Mouse (Mus musculus) stomach, embryonic 16.5 days (tissue): Measurements from ENCODE around the gene Ifit3. TPM values are rescaled to one million over a fixed set of nuclear protein-coding genes. Genes with fewer than 3 reads are reported as not detected.
A peak's percentile ranks its signal among the peaks of the same experiment; 100 is the strongest.
"Not testable (repeated sequence)": the region's sequence is repeated elsewhere in the genome, so short reads cannot be mapped to it uniquely, and the experiment has no call there.

ENCODE experiments used
- ATAC-seq: fragments of 200-750 bp; cut with Nextera tagmentation; 2 replicates; pipeline ENCODE4 v1.8.0; 2017; ENCODE audit warnings: moderate number of reproducible peaks, moderate TSS enrichment; ENCODE audit not compliant: insufficient read depth, low FRiP score
- H3K27ac ChIP-seq: fragments of 300-500 bp; sonication (generic); 2 replicates; pipeline ENCODE4 v1.5.1; 2014; ENCODE audit warnings: low read length
- H3K27me3 ChIP-seq: fragments of 300-500 bp; sonication (generic); 2 replicates; pipeline ENCODE4 v1.6.1; 2014; ENCODE audit warnings: low read length, control low read depth, mixed read lengths; ENCODE audit not compliant: control insufficient read depth, insufficient read depth
- H3K36me3 ChIP-seq: fragments of 300-500 bp; sonication (generic); 2 replicates; pipeline ENCODE4 v1.6.1; 2014; ENCODE audit warnings: low read length; ENCODE audit not compliant: control insufficient read depth, insufficient read depth
- H3K4me1 ChIP-seq: fragments of 300-500 bp; sonication (generic); 2 replicates; pipeline ENCODE4 v1.6.1; 2014; ENCODE audit warnings: low read length, control low read depth, mixed read lengths; ENCODE audit not compliant: control insufficient read depth, insufficient read depth
- H3K4me2 ChIP-seq: fragments of 300-500 bp; sonication (generic); 2 replicates; pipeline ENCODE4 v1.6.1; 2014; ENCODE audit warnings: low read depth, low read length, mixed read lengths
- H3K4me3 ChIP-seq: fragments of 300-500 bp; sonication (generic); replicated peaks from 2 replicates; pipeline ENCODE4 v1.5.1; 2014; ENCODE audit warnings: mild to moderate bottlenecking, low read length
- H3K9ac ChIP-seq: fragments of 300-500 bp; sonication (generic); 2 replicates; pipeline ENCODE4 v1.6.1; 2014; ENCODE audit warnings: low read length
- H3K9me3 ChIP-seq: fragments of 300-500 bp; sonication (generic); replicated peaks from 2 replicates; pipeline ENCODE4 v1.6.1; 2016; ENCODE audit warnings: low read length, control low read depth; ENCODE audit not compliant: control insufficient read depth
- WGBS: fragments of 180-500 bp; shearing (Covaris S2); extraction: QIAGEN DNeasy Blood & Tissue Kit; methylation state at CpG from one replicate; pipeline ENCODE4 v1.1.7; 2014; 5-methylcytosine and 5-hydroxymethylcytosine counted together
- polyA plus RNA-seq: library from polyadenylated mRNA; unstranded; fragments of >200 nt; fragmentation: Nextera tagmentation; extraction: Ambion mirVana; gene quantifications from 2 replicates; pipeline ENCODE4 v1.2.1, GENCODE M21; 2015

Gene Ifit3
- polyA plus RNA-seq, 1 experiment from 2014 or later, result 0.53 TPM

- H3K27ac ChIP-seq, H3K4me3 ChIP-seq, H3K9me3 ChIP-seq, H3K9ac ChIP-seq, ATAC-seq, H3K4me2 ChIP-seq, H3K36me3 ChIP-seq, H3K27me3 ChIP-seq, H3K4me1 ChIP-seq: not testable (repeated sequence)
- WGBS, result 89% methylated on average over 2 of the region's 2 CpGs
These were observed 635 bp upstream of the Ifit3 start for GRCm38 (mm10) chr19:34582696-34583095.

- ATAC-seq, H3K27ac ChIP-seq, H3K4me2 ChIP-seq, H3K9ac ChIP-seq, H3K36me3 ChIP-seq, H3K27me3 ChIP-seq, H3K9me3 ChIP-seq, H3K4me3 ChIP-seq, H3K4me1 ChIP-seq: not testable (repeated sequence)
- 63% methylated on average over 5 of the region's 5 CpGs for WGBS
These were observed 2.6 kb downstream of the Ifit3 start for GRCm38 (mm10) chr19:34585740-34586458.

GRCm38 (mm10) chr19:34587898-34588692, 4.8 kb downstream of the Ifit3 start:
- not testable (repeated sequence) for H3K9me3 ChIP-seq, H3K4me1 ChIP-seq, H3K36me3 ChIP-seq, H3K9ac ChIP-seq, H3K4me2 ChIP-seq, H3K4me3 ChIP-seq, H3K27ac ChIP-seq, ATAC-seq, H3K27me3 ChIP-seq
- 67% methylated on average over 6 of the region's 12 CpGs for WGBS

- H3K27ac ChIP-seq, result no peak overlapping the region
- H3K4me3 ChIP-seq, result no peak overlapping the region
- H3K36me3 ChIP-seq, result no peaks in the 10 kb centered on the region
- no peaks in the 10 kb centered on the region for H3K27me3 ChIP-seq
- H3K4me1 ChIP-seq, result no peaks in the 10 kb centered on the region
- ATAC-seq, result no peak
- H3K9me3 ChIP-seq, result no peaks in the 10 kb centered on the region
- H3K9ac ChIP-seq, result no peak overlapping the region
- H3K4me2 ChIP-seq, result no peak overlapping the region
These were observed 5.6 kb downstream of the Ifit3 start for GRCm38 (mm10) chr19:34588959-34589358.

GRCm38 (mm10) chr19:34593456-34593855, 10.1 kb downstream of the Ifit3 start:
- WGBS, result 84% methylated on average over 2 of the region's 2 CpGs
- Histone ChIP-seq H3K27ac (no peak overlapping the region), H3K9me3 (no peaks in the 10 kb centered on the region), H3K27me3 (no peaks in the 10 kb centered on the region), H3K4me1 (no peaks in the 10 kb centered on the region), H3K36me3 (no peaks in the 10 kb centered on the region), H3K9ac (no peak overlapping the region), H3K4me2 (no peak overlapping the region), H3K4me3 (no peak overlapping the region)
- ATAC-seq, result no peak

GRCm38 (mm10) chr19:34594523-34594922, 11.2 kb downstream of the Ifit3 start:
- H3K27ac ChIP-seq, H3K4me1 ChIP-seq, H3K4me3 ChIP-seq, H3K9ac ChIP-seq, H3K27me3 ChIP-seq, H3K36me3 ChIP-seq, H3K9me3 ChIP-seq, ATAC-seq, H3K4me2 ChIP-seq: not testable (repeated sequence)
- WGBS, result 81% methylated on average over 3 of the region's 3 CpGs

GRCm38 (mm10) chr19:34596811-34597210, 13.5 kb downstream of the Ifit3 start:
- Histone ChIP-seq H3K9me3 (no peaks in the 10 kb centered on the region), H3K4me3 (no peak overlapping the region), H3K9ac (no peak overlapping the region), H3K27me3 (no peaks in the 10 kb centered on the region), H3K4me2 (no peak overlapping the region), H3K4me1 (no peaks in the 10 kb centered on the region), H3K27ac (no peak overlapping the region), H3K36me3 (no peaks in the 10 kb centered on the region)
- ATAC-seq, result no peak

- H3K27ac ChIP-seq, result no peak overlapping the region
- H3K4me3 ChIP-seq, result no peak overlapping the region
- no peaks in the 10 kb centered on the region for H3K4me1 ChIP-seq
- no peaks in the 10 kb centered on the region for H3K27me3 ChIP-seq
- no peak overlapping the region for H3K4me2 ChIP-seq
- 74% methylated on average over 2 of the region's 2 CpGs for WGBS
- H3K9ac ChIP-seq, result no peak overlapping the region
- no peaks in the 10 kb centered on the region for H3K36me3 ChIP-seq
- ATAC-seq, result no peak
- no peaks in the 10 kb centered on the region for H3K9me3 ChIP-seq
These were observed 15.0 kb downstream of the Ifit3 start for GRCm38 (mm10) chr19:34598341-34598740.

- 0 out of 2 replicates have a peak, but pooled peaks have one; percentile 51 for ATAC-seq
- not testable (repeated sequence) for H3K9ac ChIP-seq, H3K36me3 ChIP-seq, H3K4me3 ChIP-seq, H3K9me3 ChIP-seq, H3K27ac ChIP-seq, H3K4me1 ChIP-seq, H3K4me2 ChIP-seq, H3K27me3 ChIP-seq
These were observed 15.9 kb downstream of the Ifit3 start for GRCm38 (mm10) chr19:34599250-34599649.
